Mouse (Mus musculus) olfactory bulb, adult 2 months (tissue): ENCODE measurements around the gene Sucla2.

Source experiments
- CTCF ChIP-seq: fragments of 200-500 bp; IDR thresholded peaks from 2 replicates; pipeline ENCODE4 v1.5.1; 2012; ENCODE audit warnings: low read depth, mild to moderate bottlenecking, low read length, moderate library complexity; ENCODE audit not compliant: insufficient read depth
- POLR2A ChIP-seq: fragments of 200-500 bp; IDR thresholded peaks from 2 replicates; pipeline ENCODE4 v1.6.1; 2012; ENCODE audit warnings: mild to moderate bottlenecking, low read depth, low read length, moderate library complexity; ENCODE audit not compliant: insufficient read depth

GRCm38 (mm10) chr14:73622988-73623387, 97.9 kb downstream of the Sucla2 start:
- TF ChIP-seq CTCF: no peak
- no peak for TF ChIP-seq POLR2A
